ENCODE assay signal across 15 mouse cellular contexts in the genomic region with DNA sequence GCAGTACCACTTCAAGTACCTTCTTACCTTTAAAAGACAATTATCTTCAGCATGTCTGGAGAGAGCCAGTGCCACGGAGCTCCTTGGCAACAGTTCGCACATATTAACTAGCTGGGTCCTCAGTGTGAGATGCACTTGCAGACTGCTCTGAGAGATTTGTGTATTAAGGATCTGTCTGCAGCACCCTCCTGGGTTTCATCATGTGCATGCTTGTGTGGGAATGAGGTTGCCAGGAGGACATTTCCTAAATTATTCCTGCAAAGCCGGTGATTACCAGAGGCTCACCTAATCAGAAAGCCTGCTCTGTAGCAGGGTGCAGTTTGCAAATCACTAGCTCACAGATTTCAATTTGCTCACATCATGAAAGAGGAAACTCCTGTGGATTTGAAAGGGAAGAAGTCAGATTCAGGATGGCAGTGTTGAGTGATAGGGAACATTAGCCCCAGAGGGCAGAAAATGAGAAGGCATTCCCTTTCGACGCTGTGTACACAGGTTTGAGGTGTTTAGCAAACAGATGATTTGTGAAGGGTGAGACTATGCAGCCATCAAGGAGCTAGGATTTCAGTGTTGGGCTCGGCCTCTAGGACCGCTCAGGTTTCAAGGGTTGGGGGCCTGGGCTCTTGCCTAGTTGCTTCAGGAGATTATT.
DNase-seq lines count a peak whose midpoint lies in the region; ATAC-seq and TF ChIP-seq lines count a peak whose summit lies in the region.
"Had no signal": no experiment of that assay in that cellular context is flagged by ENCODE, and none has a peak within 500 bp of the region (broad histone marks: within the 10 kb centered on the region; RNA-seq: fewer than 3 reads in every experiment).

No protein-coding gene starts in this region.

- no peak overlapping the region for H3K4me3 ChIP-seq in forebrain, embryonic 14.5 days (ENCODE audit: low read depth, low read length)
- H3K4me3 ChIP-seq in forebrain, embryonic 10.5 days, result no peak overlapping the region
- no peak overlapping the region for H3K4me3 ChIP-seq in kidney, postnatal 0 days (replicated peaks; ENCODE audit: low read depth, low read length)
- no peak overlapping the region for H3K4me3 ChIP-seq in hindbrain, embryonic 11.5 days (ENCODE audit: low read depth, low read length)
- H3K4me3 ChIP-seq in midbrain, postnatal 0 days (ENCODE audit: low read depth, low read length), result no peak overlapping the region
- H3K4me3 ChIP-seq: erythroblast, embryonic 14.5 days; left cerebral cortex, adult 2 months; liver, embryonic 12.5 days had no signal

- no peaks in the 10 kb centered on the region for H3K36me3 ChIP-seq in forebrain, embryonic 14.5 days (ENCODE audit: control insufficient read depth, insufficient read depth, low read length)
- H3K36me3 ChIP-seq in forebrain, embryonic 10.5 days (replicated peaks), result no peaks in the 10 kb centered on the region
- no peaks in the 10 kb centered on the region for H3K36me3 ChIP-seq in kidney, postnatal 0 days (ENCODE audit: insufficient read depth, low read length)
- no peaks in the 10 kb centered on the region for H3K36me3 ChIP-seq in hindbrain, embryonic 11.5 days (ENCODE audit: control insufficient read depth, insufficient read depth, low read length)
- H3K36me3 ChIP-seq in midbrain, postnatal 0 days (ENCODE audit: insufficient read depth, low read length), result no peaks in the 10 kb centered on the region
- H3K36me3 ChIP-seq: liver, embryonic 12.5 days had no signal

- H3K27ac ChIP-seq in forebrain, embryonic 14.5 days (ENCODE audit: low read depth, low read length), result no peak overlapping the region; the same call in 1 of the 2 replicates
- H3K27ac ChIP-seq in forebrain, embryonic 10.5 days, result no peak overlapping the region
- no peak overlapping the region for H3K27ac ChIP-seq in kidney, postnatal 0 days
- H3K27ac ChIP-seq in hindbrain, embryonic 11.5 days (ENCODE audit: low read depth, low read length), result no peak overlapping the region
- 0 out of 2 replicates have a peak overlapping the region, but pooled peaks have one; percentile 21 for H3K27ac ChIP-seq in midbrain, postnatal 0 days (ENCODE audit: low read depth, low read length)
- H3K27ac ChIP-seq: left cerebral cortex, adult 2 months; liver, embryonic 12.5 days had no signal

- DNase-seq in forebrain, embryonic 14.5 days (ENCODE audit: low spot score), result peak; percentile 47
- no peak for DNase-seq in forebrain, embryonic 10.5 days (ENCODE audit: extremely low spot score, low spot score)
- peak; percentile 65 for DNase-seq in kidney, postnatal 0 days (ENCODE audit: low spot score)
- no peak for DNase-seq in kidney, postnatal 25 days
- peak; percentile 16 for DNase-seq in hindbrain, embryonic 11.5 days (ENCODE audit: low spot score)
- peak; percentile 61 for DNase-seq in midbrain, postnatal 0 days (ENCODE audit: low spot score)
- DNase-seq in c-Kit-positive CD71-positive TER-119-positive erythroid progenitor cells, embryonic 14.5 days (ENCODE audit: low spot score), result no peak
- DNase-seq in cerebellum, postnatal 25 days, result no peak
- DNase-seq: adrenal gland, postnatal 36 days; cerebellum, adult 18-20 months; gastrocnemius, postnatal 25 days; kidney, postnatal 14 days had no signal

- no peaks in the 10 kb centered on the region for H3K27me3 ChIP-seq in forebrain, embryonic 14.5 days (replicated peaks; ENCODE audit: control insufficient read depth, insufficient read depth, low read length)
- H3K27me3 ChIP-seq in forebrain, embryonic 10.5 days (ENCODE audit: poor library complexity, severe bottlenecking), result peaks cover 6% of the 10 kb centered on the region; the same call in 1 of the 2 replicates
- no peaks in the 10 kb centered on the region for H3K27me3 ChIP-seq in kidney, postnatal 0 days (ENCODE audit: insufficient read depth, low read length)
- no peaks in the 10 kb centered on the region for H3K27me3 ChIP-seq in hindbrain, embryonic 11.5 days (ENCODE audit: control insufficient read depth, insufficient read depth, low read length)
- H3K27me3 ChIP-seq in midbrain, postnatal 0 days (ENCODE audit: insufficient read depth, low read length), result no peaks in the 10 kb centered on the region
- H3K27me3 ChIP-seq: liver, embryonic 12.5 days had no signal

- TF ChIP-seq CTCF in kidney, postnatal 0 days (IDR thresholded peaks at IDR 0.05; ENCODE audit: low read depth), result no peak
- no peak for TF ChIP-seq CTCF in midbrain, postnatal 0 days (IDR thresholded peaks at IDR 0.05)

- no peak overlapping the region for H3K4me2 ChIP-seq in forebrain, embryonic 14.5 days (ENCODE audit: low read length)
- H3K4me2 ChIP-seq in kidney, postnatal 0 days (ENCODE audit: low read length), result no peak overlapping the region
- no peak overlapping the region for H3K4me2 ChIP-seq in hindbrain, embryonic 11.5 days (replicated peaks; ENCODE audit: low read depth, low read length)
- no peak overlapping the region for H3K4me2 ChIP-seq in midbrain, postnatal 0 days (ENCODE audit: low read depth, low read length, poor library complexity, severe bottlenecking)
- H3K4me2 ChIP-seq: liver, embryonic 12.5 days had no signal

- peak; percentile 46; the same call in 1 of the 2 replicates for ATAC-seq in forebrain, embryonic 14.5 days
- 0 out of 2 replicates have a peak, but pooled peaks have one; percentile 25 for ATAC-seq in kidney, postnatal 0 days (replicated peaks; ENCODE audit: low FRiP score, low read depth)
- no peak for ATAC-seq in hindbrain, embryonic 11.5 days (ENCODE audit: low FRiP score)
- ATAC-seq in midbrain, postnatal 0 days (ENCODE audit: low FRiP score), result peak; percentile 80
- ATAC-seq: liver, embryonic 12.5 days had no signal

- H3K9me3 ChIP-seq in forebrain, embryonic 14.5 days (replicated peaks; ENCODE audit: control insufficient read depth, low read length), result no peaks in the 10 kb centered on the region
- H3K9me3 ChIP-seq in forebrain, embryonic 10.5 days, result no peaks in the 10 kb centered on the region
- no peaks in the 10 kb centered on the region for H3K9me3 ChIP-seq in kidney, postnatal 0 days (replicated peaks; ENCODE audit: low read length)
- no peaks in the 10 kb centered on the region for H3K9me3 ChIP-seq in hindbrain, embryonic 11.5 days (ENCODE audit: control insufficient read depth, low read length)
- no peaks in the 10 kb centered on the region for H3K9me3 ChIP-seq in midbrain, postnatal 0 days (ENCODE audit: low read length)
- H3K9me3 ChIP-seq: liver, embryonic 12.5 days had no signal

- WGBS in forebrain, embryonic 14.5 days, result 51% methylated on average over 7 of the region's 7 CpGs
- 53% methylated on average over 7 of the region's 7 CpGs for WGBS in forebrain, embryonic 10.5 days
- WGBS in kidney, postnatal 0 days, result 26% methylated on average over 7 of the region's 7 CpGs
- WGBS in hindbrain, embryonic 11.5 days, result 46% methylated on average over 7 of the region's 7 CpGs
- WGBS in midbrain, postnatal 0 days, result 30% methylated on average over 7 of the region's 7 CpGs

- no peak overlapping the region for H3K9ac ChIP-seq in forebrain, embryonic 14.5 days (ENCODE audit: low read length)
- H3K9ac ChIP-seq in kidney, postnatal 0 days (ENCODE audit: low read depth, low read length), result no peak overlapping the region
- H3K9ac ChIP-seq in hindbrain, embryonic 11.5 days (ENCODE audit: low read depth, low read length), result no peak overlapping the region
- no peak overlapping the region for H3K9ac ChIP-seq in midbrain, postnatal 0 days (replicated peaks; ENCODE audit: low read length, poor library complexity, severe bottlenecking)
- H3K9ac ChIP-seq: liver, embryonic 12.5 days had no signal

- H3K4me1 ChIP-seq in forebrain, embryonic 14.5 days (ENCODE audit: control insufficient read depth, insufficient read depth, low read length), result peaks cover 4% of the 10 kb centered on the region; the same call in 1 of the 2 replicates
- H3K4me1 ChIP-seq in forebrain, embryonic 10.5 days, result peaks cover 35% of the 10 kb centered on the region
- H3K4me1 ChIP-seq in kidney, postnatal 0 days (replicated peaks; ENCODE audit: insufficient read depth, low read length), result 0 out of 2 replicates have a peak, but pooled peaks cover 6% of the 10 kb centered on the region
- H3K4me1 ChIP-seq in hindbrain, embryonic 11.5 days (replicated peaks; ENCODE audit: control insufficient read depth, insufficient read depth, low read length), result peaks cover 2% of the 10 kb centered on the region; the same call in 1 of the 2 replicates
- H3K4me1 ChIP-seq in midbrain, postnatal 0 days (ENCODE audit: insufficient read depth, low read length), result 0 out of 2 replicates have a peak, but pooled peaks cover 5% of the 10 kb centered on the region

Comparison
In these comparisons a context has a peak if more than half of its experiments do, and no peak if none do; other contexts are left out.
1. DNase-seq: peak in forebrain, embryonic 14.5 days (single experiment), kidney, postnatal 0 days (single experiment), hindbrain, embryonic 11.5 days (single experiment) and midbrain, postnatal 0 days (single experiment); none in forebrain, embryonic 10.5 days (single experiment), kidney, postnatal 25 days (0 of 2), c-Kit-positive CD71-positive TER-119-positive erythroid progenitor cells, embryonic 14.5 days (single experiment) and cerebellum, postnatal 25 days (0 of 2).